Mouse (Mus musculus) midbrain, embryonic 12.5 days (tissue): ENCODE measurements around the gene Gm5617. TPM values are rescaled to one million over a fixed set of nuclear protein-coding genes. Genes with fewer than 3 reads are reported as not detected.
A peak's percentile ranks its signal among the peaks of the same experiment; 100 is the strongest.
"Not testable (repeated sequence)": the region's sequence is repeated elsewhere in the genome, so short reads cannot be mapped to it uniquely, and the experiment has no call there.

Experiments used
- ATAC-seq: fragments of 200-750 bp; cut with Nextera tagmentation; 2 replicates; pipeline ENCODE4 v1.8.0; 2017; ENCODE audit warnings: low read depth, moderate TSS enrichment, moderate library complexity; ENCODE audit not compliant: low FRiP score
- H3K27ac ChIP-seq: fragments of 300-500 bp; sonication (generic); replicated peaks from 2 replicates; pipeline ENCODE4 v1.5.1; 2016; ENCODE audit warnings: mild to moderate bottlenecking
- H3K27me3 ChIP-seq: fragments of 300-500 bp; sonication (generic); 2 replicates; pipeline ENCODE4 v1.6.1; 2016; ENCODE audit warnings: mild to moderate bottlenecking
- H3K36me3 ChIP-seq: fragments of 300-500 bp; sonication (generic); 2 replicates; pipeline ENCODE4 v1.6.1; 2016
- H3K4me1 ChIP-seq: fragments of 300-500 bp; sonication (generic); 2 replicates; pipeline ENCODE4 v1.6.1; 2016
- H3K4me2 ChIP-seq: fragments of 300-500 bp; sonication (generic); replicated peaks from 2 replicates; pipeline ENCODE4 v1.6.1; 2016; ENCODE audit warnings: mild to moderate bottlenecking, moderate library complexity
- H3K4me3 ChIP-seq: fragments of 300-500 bp; sonication (generic); 2 replicates; pipeline ENCODE4 v1.5.1; 2016; ENCODE audit warnings: mild to moderate bottlenecking
- H3K9ac ChIP-seq: fragments of 300-500 bp; sonication (generic); replicated peaks from 2 replicates; pipeline ENCODE4 v1.6.1; 2016; ENCODE audit warnings: mild to moderate bottlenecking, moderate library complexity
- H3K9me3 ChIP-seq: fragments of 300-500 bp; sonication (generic); 2 replicates; pipeline ENCODE4 v1.6.1; 2016; ENCODE audit warnings: mild to moderate bottlenecking
- WGBS: fragments of 180-500 bp; shearing (Covaris S2); methylation state at CpG from one replicate; pipeline ENCODE4 v1.1.7; 2016; 5-methylcytosine and 5-hydroxymethylcytosine counted together
- microRNA-seq: library from miRNA; unstranded; fragments of <30 nt; microRNA quantifications from one replicate; pipeline ENCODE4, GENCODE M21; 2017
- polyA plus RNA-seq: library from polyadenylated mRNA; unstranded; fragments of >200 nt; fragmentation: Nextera tagmentation; extraction: Ambion mirVana; gene quantifications from 2 replicates; pipeline ENCODE4 v1.2.1, GENCODE M21; 2016

Gene Gm5617
- polyA plus RNA-seq, 1 experiment from 2014 or later = 40.6 TPM

- 0 out of 2 replicates have a peak overlapping the region, but pooled peaks have one; percentile 0 for H3K9ac ChIP-seq
- WGBS = 50% methylated on average over 1 of the region's 1 CpGs
Measured at GRCm38 (mm10) chr9:48537616-48538015, 42.4 kb downstream of the Gm5617 start.

GRCm38 (mm10) chr9:48538044-48538645, 42.9 kb downstream of the Gm5617 start:
- 1% methylated on average over 17 of the region's 17 CpGs for WGBS
- H3K9ac ChIP-seq = 0 out of 2 replicates have a peak overlapping the region, but pooled peaks have one; percentile 0
- H3K9me3 ChIP-seq = 0 out of 2 replicates have a peak, but pooled peaks cover 6% of the 10 kb centered on the region
- H3K36me3 ChIP-seq = no peaks in the 10 kb centered on the region
- ATAC-seq = no peak
- peaks cover 9% of the 10 kb centered on the region for H3K4me1 ChIP-seq
- H3K27me3 ChIP-seq = peaks cover 18% of the 10 kb centered on the region
- peak overlapping the region; percentile 52 for H3K4me2 ChIP-seq
- H3K27ac ChIP-seq = no peak overlapping the region
- peak overlapping the region; percentile 27 for H3K4me3 ChIP-seq

More at GRCm38 (mm10) chr9:48537616-48538015, 42.4 kb downstream of the Gm5617 start:
- H3K36me3 ChIP-seq, H3K9me3 ChIP-seq, H3K4me1 ChIP-seq, H3K4me3 ChIP-seq, H3K27ac ChIP-seq, ATAC-seq: not testable (repeated sequence)
- H3K4me2 ChIP-seq = peak overlapping the region; percentile 52; the same call in 1 of the 2 replicates
- H3K27me3 ChIP-seq = peaks cover 18% of the 10 kb centered on the region

- Histone ChIP-seq H3K36me3 (no peaks in the 10 kb centered on the region), H3K4me1 (peaks cover 9% of the 10 kb centered on the region), H3K4me3 (peak overlapping the region; percentile 27), H3K27me3 (peaks cover 18% of the 10 kb centered on the region), H3K4me2 (peak overlapping the region; percentile 52), H3K27ac (no peak overlapping the region), H3K9ac (no peak overlapping the region), H3K9me3 (0 out of 2 replicates have a peak, but pooled peaks cover 6% of the 10 kb centered on the region)
- WGBS = 8% methylated on average over 12 of the region's 12 CpGs
- no peak for ATAC-seq
Measured at GRCm38 (mm10) chr9:48538688-48539087, 43.4 kb downstream of the Gm5617 start.

Small RNA genes within 50 kb of the gene (microRNA-seq; reads per million reads assigned to microRNA genes)
- not detected for gene Gm23653

Other genes starting within 250 kb of the Gm5617 start
- 0.54 and 0.96 TPM in 2 replicates for gene Nxpe2, start 142.0 kb upstream of the Gm5617 start, polyA plus RNA-seq
- gene Rexo2, start 14.8 kb upstream of the Gm5617 start, polyA plus RNA-seq = 78.3 and 79.8 TPM in 2 replicates
- 98.0 and 106 TPM in 2 replicates for gene Rbm7, start 143 bp upstream of the Gm5617 start, polyA plus RNA-seq
- 1.9 and 2.3 TPM in 2 replicates for gene Nnmt, start 109.7 kb downstream of the Gm5617 start, polyA plus RNA-seq